Mouse (Mus musculus): ENCODE data around the gene Mecom.

DNA sequence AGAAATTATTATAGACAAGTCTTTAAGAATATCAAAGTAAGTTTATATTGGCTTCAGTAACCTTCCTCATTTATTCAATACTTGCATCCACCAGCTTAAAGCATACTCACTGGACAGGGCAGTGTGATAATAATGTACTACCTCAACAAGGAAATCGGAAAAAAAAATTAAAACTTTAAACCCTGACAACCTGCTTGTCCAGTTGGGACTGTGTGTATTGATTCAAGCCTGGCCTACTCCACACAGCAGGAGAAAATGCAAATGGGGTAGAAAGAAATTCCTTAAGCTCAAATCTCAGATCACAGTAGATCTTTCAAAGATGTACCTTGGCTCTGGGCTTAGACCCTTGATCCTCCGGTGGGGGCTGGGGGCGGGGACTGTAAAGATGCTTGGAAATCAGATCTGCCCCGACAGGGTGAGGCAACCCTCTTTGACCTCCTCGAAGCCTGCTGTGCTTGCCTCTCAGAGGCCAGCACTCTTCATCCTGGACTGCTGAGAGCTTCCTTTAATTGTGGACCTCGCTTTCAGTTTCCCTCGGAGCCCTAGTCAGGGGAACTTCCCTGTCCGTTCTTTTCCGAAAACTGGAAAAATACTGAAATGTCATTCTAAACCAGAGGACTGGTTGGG lies 49.5 kb downstream of the Mecom start:
- TF ChIP-seq POLR2A (IDR thresholded peaks at IDR 0.05; ENCODE audit: borderline replicate concordance, insufficient read depth, low read length) (no peak), CTCF (IDR thresholded peaks at IDR 0.05; ENCODE audit: borderline replicate concordance, insufficient read depth, low read depth, low read length) (no peak)
